Mouse (Mus musculus) adrenal gland, postnatal 4 days (tissue): ENCODE results near the gene Wbp11. TPM values are rescaled to one million over a fixed set of nuclear protein-coding genes. Genes with fewer than 3 reads are reported as not detected.
"Not testable (repeated sequence)": the region's sequence is repeated elsewhere in the genome, so short reads cannot be mapped to it uniquely, and the experiment has no call there.

Source experiments
- DNase-seq, 2 experiments: peaks; one replicate each; pipeline ENCODE4 v3.0.0; 2021 to 2022; ENCODE audit warnings: low spot score in 2 of 2, mixed read lengths in 2 of 2
- total RNA-seq, 2 experiments: library from RNA; stranded (reverse); gene quantifications; 2 replicates each; pipeline ENCODE4 v1.2.3; 2021

Wbp11 gene
- total RNA-seq, 2 experiments from 2014 or later = 110 to 116 TPM

DNA sequence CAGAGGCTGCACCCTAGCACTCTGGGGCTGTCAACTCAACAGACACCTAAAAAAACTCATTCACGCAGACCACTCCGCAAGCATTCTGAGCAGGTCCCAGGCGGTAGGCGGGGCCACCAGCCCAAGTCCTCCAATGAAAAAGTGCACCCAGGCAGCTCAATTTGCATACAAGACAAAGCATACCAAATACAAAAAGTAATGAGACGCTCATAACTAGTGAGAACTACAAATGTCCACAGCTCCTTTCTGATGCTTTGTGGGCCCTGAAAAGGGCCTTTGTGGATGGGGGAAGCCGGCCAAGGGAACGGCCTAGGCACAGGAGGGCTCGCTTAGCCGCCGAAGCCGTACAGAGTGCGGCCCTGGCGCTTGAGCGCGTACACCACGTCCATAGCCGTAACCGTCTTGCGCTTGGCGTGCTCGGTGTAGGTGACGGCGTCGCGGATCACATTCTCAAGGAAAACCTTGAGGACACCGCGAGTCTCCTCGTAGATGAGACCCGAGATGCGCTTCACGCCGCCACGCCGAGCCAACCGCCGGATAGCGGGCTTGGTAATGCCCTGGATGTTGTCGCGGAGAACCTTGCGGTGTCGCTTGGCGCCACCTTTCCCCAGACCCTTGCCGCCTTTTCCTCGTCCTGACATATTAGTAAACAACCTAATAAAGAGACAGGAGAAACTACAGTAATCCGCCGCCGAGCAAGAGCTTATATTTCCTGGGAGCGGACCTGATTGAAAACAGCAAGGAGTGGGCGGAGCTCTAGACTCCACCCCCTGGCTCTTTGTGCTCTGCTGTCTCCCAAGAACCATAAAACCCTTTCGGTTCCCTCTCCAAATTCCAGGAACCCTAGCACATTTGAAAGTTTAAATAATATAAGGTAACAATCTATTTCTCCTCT lies 24.0 kb downstream of the Wbp11 start, which contains the start of gene Hist4h4:
TSS of gene Hist4h4 (minus strand) at position 677 of the 895 bp plus-strand sequence.
- peak; percentile 92 to 96 for DNase-seq

- DNase-seq = no peak
These were observed 24.8 kb downstream of the Wbp11 start for GRCm38 (mm10) chr6:136803093-136803738.

DNA sequence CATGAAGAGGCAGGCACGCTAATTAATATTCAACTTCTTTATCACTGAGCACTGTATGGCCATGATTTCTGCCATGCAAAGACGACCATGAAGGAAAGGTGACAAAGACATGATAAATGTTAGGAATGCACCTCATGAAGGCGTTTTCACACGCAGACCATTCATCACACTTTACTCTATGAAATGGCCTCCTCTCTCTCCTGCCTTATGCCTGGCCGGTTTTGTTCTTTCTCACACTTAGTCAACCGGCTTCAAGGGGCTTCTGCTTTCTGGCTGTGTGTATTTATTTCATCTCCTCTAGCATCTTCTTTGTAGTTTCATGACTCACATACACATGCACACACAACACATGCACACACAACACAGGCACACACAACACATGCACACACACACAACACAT lies 26.8 kb downstream of the Wbp11 start:
- DNase-seq = no peak

- no peak for DNase-seq
These were observed 27.3 kb downstream of the Wbp11 start for GRCm38 (mm10) chr6:136800710-136801109.

- not testable (repeated sequence) for DNase-seq
These were observed 29.9 kb downstream of the Wbp11 start for GRCm38 (mm10) chr6:136797874-136798693.

GRCm38 (mm10) chr6:136795850-136796249 lies 32.2 kb downstream of the Wbp11 start:
- no peak for DNase-seq

DNA sequence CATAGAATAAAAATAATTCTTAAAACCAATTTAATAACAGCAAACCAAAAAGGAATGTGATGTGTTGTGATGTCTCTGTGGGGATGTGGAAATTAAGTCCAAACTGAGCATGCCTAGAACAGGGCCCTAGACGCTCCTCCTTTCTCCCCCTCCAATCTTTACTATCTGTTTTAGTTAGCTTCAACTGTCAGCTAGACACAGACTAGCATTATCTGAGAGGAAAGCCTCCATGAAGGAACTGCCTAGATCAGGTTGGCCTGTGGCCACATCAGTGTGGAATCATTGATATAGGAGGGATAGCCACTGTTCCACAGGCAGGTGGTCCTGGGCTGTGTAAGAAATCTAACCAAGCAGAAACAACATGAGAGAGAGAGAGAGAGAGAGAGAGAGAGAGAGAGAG lies 32.9 kb downstream of the Wbp11 start:
- no peak for DNase-seq

GRCm38 (mm10) chr6:136793831-136794525 lies 34.1 kb downstream of the Wbp11 start:
- no peak for DNase-seq

DNA sequence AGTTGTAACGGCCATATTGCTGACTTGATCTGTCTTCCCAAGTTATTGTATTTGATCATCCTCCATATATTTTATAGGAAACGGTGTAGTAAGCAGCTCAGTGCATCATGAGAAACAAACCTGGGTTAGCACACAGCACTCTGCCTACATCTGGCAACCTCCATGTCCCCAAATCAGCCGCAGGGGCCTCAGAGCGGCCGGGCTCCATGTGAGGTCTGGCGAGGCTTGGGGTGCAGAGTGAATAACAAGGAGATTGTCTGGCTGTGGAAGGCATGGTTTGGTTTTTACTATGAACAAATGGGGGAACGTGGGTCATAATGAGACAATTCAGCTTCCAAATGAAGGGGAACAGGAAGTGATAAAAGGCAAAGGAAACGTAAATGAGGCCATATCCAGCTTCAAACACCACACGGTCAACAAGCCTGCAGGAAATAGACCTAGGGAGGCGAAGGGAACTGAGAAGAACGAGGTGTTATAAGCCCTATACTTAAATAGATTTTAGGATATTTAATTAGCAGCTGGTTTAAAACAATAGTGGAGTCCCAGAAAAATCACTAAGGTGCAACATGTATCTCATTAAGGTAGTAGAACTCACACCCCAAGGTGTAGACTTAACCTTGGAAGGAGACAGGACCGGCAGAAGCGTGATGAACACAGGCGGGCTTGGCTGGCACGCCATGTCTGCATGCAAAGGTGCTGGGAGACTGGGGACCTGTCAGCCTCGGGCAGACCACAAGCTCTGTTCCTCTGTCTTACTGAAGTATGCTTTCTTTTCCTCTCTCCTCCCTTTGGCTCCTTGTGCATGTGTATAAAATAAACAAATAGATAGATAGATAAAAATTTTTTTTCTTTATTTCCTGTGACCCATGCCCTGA lies 34.9 kb downstream of the Wbp11 start:
- DNase-seq = no peak

- DNase-seq = no peak
These were observed 38.6 kb downstream of the Wbp11 start for GRCm38 (mm10) chr6:136789391-136789971.

DNA sequence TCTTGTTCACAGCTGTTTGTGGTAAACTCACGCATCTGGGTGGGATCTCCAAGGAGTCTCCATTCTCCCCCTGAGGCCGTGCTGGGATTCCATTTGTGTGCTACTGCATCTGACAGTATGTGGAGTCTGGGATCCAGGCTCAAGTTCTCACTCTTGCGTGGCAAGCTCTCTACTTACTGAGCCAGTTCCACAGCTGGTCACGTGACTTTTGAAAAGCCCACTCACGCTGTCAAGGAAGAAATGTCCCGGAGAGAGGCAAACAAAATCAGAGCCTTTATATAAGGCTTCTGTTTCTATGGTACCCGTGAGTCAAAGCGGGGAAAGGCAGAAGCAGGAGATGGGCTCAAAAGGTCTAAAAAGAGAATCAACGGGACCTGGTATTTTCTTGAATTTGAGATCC lies 45.3 kb downstream of the Wbp11 start:
- DNase-seq = no peak

- DNase-seq = no peak
These were observed 45.9 kb downstream of the Wbp11 start for GRCm38 (mm10) chr6:136782146-136782545.

GRCm38 (mm10) chr6:136781377-136781986 lies 46.6 kb downstream of the Wbp11 start, which contains the start of gene Gucy2c:
Gucy2c (minus strand) TSS chr6:136781765.
- no peak for DNase-seq

DNA sequence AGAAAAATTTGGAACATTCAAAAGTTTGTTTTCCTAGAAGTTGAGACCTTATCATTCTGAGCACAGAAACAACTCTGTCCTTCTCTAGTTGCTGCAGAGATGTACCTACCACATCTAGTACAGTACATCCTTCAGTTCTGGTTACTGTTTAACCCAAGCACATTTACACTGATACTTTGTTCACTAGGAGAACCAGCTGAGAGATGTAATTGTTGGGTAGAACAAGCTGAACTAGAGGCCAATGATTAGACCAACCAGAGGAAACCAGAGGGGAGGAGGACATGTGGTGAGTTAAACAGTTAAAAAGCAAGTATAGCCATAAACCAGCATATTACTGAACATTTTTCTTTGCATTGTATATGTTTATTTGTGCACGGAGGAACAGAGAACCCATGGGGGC lies 51.6 kb downstream of the Wbp11 start:
- no peak for DNase-seq

DNA sequence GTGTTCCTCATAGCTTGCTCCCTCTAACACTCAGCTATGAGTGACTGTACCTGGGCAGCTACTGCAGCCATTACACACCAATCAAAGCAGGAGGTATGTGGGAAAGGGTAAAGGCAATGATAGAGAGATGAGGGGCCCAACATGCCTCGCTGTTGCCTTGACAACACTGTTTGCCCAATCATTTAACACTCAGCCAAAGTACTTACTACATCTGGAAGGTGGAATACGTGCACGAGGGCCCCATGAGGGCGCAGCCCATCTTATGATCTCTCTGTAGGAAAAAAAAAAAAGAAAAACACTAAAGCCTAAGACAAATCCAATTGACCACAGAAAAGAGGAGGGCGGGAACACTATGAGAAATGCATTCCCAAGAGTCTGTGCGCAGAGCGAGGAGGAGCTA lies 58.2 kb downstream of the Wbp11 start:
- DNase-seq = no peak

GRCm38 (mm10) chr6:136769143-136769542 lies 58.9 kb downstream of the Wbp11 start:
- no peak for DNase-seq

DNA sequence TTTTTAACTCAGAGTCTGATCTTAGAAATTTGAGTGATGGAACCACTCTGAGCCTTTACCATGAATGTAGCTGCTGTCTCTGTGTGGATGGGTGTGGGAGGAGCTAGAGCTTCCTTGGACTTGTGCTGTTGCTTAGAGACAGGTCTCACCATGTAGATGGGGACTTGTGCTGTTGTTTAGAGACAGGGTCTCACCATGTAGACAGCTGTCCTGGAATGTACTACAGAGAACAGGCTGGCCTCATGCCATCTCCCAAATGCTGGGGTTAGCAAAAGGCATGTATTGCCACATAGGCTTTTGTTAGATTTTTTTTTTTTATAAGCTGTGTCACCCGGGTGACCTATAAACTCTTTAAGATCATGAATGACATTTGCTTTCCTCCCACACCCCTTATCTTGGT lies 64.1 kb downstream of the Wbp11 start:
- no peak for DNase-seq
